Mouse (Mus musculus) gastrocnemius, adult 8-10 months (tissue): ENCODE results near the gene Axdnd1. TPM values are rescaled to one million over a fixed set of nuclear protein-coding genes. Genes with fewer than 3 reads are reported as not detected.

Experiments
- DNase-seq, 2 experiments: peaks; one replicate each; pipeline ENCODE4 v3.0.0; 2022; ENCODE audit warnings: low spot score in 2 of 2
- total RNA-seq, 4 experiments: library from RNA; stranded (reverse); gene quantifications; 2 replicates each; pipeline ENCODE4 v1.2.4; 2022

Axdnd1 gene
- not detected for total RNA-seq

- DNase-seq = peak; percentile 61 to 78
Observed at GRCm38 (mm10) chr1:156420671-156421297, at the start of gene Axdnd1. Gene Axdnd1, minus strand, starts transcription at chr1:156421159.

- DNase-seq = no peak
Observed at GRCm38 (mm10) chr1:156470557-156470956, 49.6 kb upstream of the Axdnd1 start.

- DNase-seq = no peak
Observed at GRCm38 (mm10) chr1:156468576-156468975, 47.6 kb upstream of the Axdnd1 start.

GRCm38 (mm10) chr1:156467655-156468255, 46.8 kb upstream of the Axdnd1 start:
- DNase-seq = no peak

GRCm38 (mm10) chr1:156464963-156465362, 44.0 kb upstream of the Axdnd1 start:
- DNase-seq = no peak

GRCm38 (mm10) chr1:156463981-156464853, 43.3 kb upstream of the Axdnd1 start:
- no peak for DNase-seq

- no peak for DNase-seq
Observed at GRCm38 (mm10) chr1:156462273-156462991, 41.5 kb upstream of the Axdnd1 start.

GRCm38 (mm10) chr1:156461036-156461435, 40.1 kb upstream of the Axdnd1 start:
- DNase-seq = no peak

GRCm38 (mm10) chr1:156460216-156460615, 39.3 kb upstream of the Axdnd1 start:
- DNase-seq = no peak

- DNase-seq = no peak
Observed at GRCm38 (mm10) chr1:156459690-156460089, 38.7 kb upstream of the Axdnd1 start.

- no peak for DNase-seq
Observed at GRCm38 (mm10) chr1:156458391-156459060, 37.6 kb upstream of the Axdnd1 start.

GRCm38 (mm10) chr1:156455005-156455758, 34.2 kb upstream of the Axdnd1 start:
- DNase-seq = no peak

GRCm38 (mm10) chr1:156454384-156454783, 33.4 kb upstream of the Axdnd1 start:
- DNase-seq = no peak

GRCm38 (mm10) chr1:156453876-156454275, 32.9 kb upstream of the Axdnd1 start:
- DNase-seq = no peak

GRCm38 (mm10) chr1:156450478-156450877, 29.5 kb upstream of the Axdnd1 start:
- DNase-seq = no peak

GRCm38 (mm10) chr1:156449691-156450090, 28.7 kb upstream of the Axdnd1 start:
- no peak for DNase-seq

GRCm38 (mm10) chr1:156449089-156449488, 28.1 kb upstream of the Axdnd1 start:
- DNase-seq = no peak

- DNase-seq = no peak
Observed at GRCm38 (mm10) chr1:156445049-156445448, 24.1 kb upstream of the Axdnd1 start.

GRCm38 (mm10) chr1:156442776-156443175, 21.8 kb upstream of the Axdnd1 start:
- DNase-seq = no peak

GRCm38 (mm10) chr1:156442266-156442665, 21.3 kb upstream of the Axdnd1 start:
- DNase-seq = no peak
